Mouse (Mus musculus) stomach, postnatal 0 days (tissue): ENCODE data around the gene Fam126a. TPM values are rescaled to one million over a fixed set of nuclear protein-coding genes. Genes with fewer than 3 reads are reported as not detected.
A peak's percentile ranks its signal among the peaks of the same experiment; 100 is the strongest.
"Not testable (repeated sequence)": the region's sequence is repeated elsewhere in the genome, so short reads cannot be mapped to it uniquely, and the experiment has no call there.

Source experiments
- ATAC-seq: fragments of 200-750 bp; cut with Nextera tagmentation; 2 replicates; pipeline ENCODE4 v1.8.0; 2017; ENCODE audit not compliant: low FRiP score, low TSS enrichment
- DNase-seq: peaks from one replicate; pipeline ENCODE4 v3.0.0-alpha.2; 2016; ENCODE audit warnings: low spot score
- H3K27ac ChIP-seq: fragments of 300-500 bp; sonication (generic); replicated peaks from 2 replicates; pipeline ENCODE4 v1.5.1; 2014; ENCODE audit warnings: mild to moderate bottlenecking, control low read depth
- H3K27me3 ChIP-seq: fragments of 300-500 bp; sonication (generic); 2 replicates; pipeline ENCODE4 v1.6.1; 2014; ENCODE audit warnings: low read length; ENCODE audit not compliant: control insufficient read depth, insufficient read depth
- H3K36me3 ChIP-seq: fragments of 300-500 bp; sonication (generic); 2 replicates; pipeline ENCODE4 v1.6.1; 2014; ENCODE audit warnings: low read length, mixed read lengths; ENCODE audit not compliant: control insufficient read depth, insufficient read depth
- H3K4me1 ChIP-seq: fragments of 300-500 bp; sonication (generic); replicated peaks from 2 replicates; pipeline ENCODE4 v1.6.1; 2014; ENCODE audit warnings: antibody characterized with exemption; ENCODE audit not compliant: control insufficient read depth, insufficient read depth
- H3K4me2 ChIP-seq: fragments of 300-500 bp; sonication (generic); replicated peaks from 2 replicates; pipeline ENCODE4 v1.6.1; 2014; ENCODE audit warnings: low read depth, mild to moderate bottlenecking, control low read depth, moderate library complexity
- H3K4me3 ChIP-seq: fragments of 300-500 bp; sonication (generic); 2 replicates; pipeline ENCODE4 v1.5.1; 2014; ENCODE audit warnings: low read depth, low read length, control low read depth
- H3K9ac ChIP-seq: fragments of 300-500 bp; sonication (generic); 2 replicates; pipeline ENCODE4 v1.6.1; 2014; ENCODE audit warnings: mild to moderate bottlenecking, low read length, control low read depth, mixed read lengths
- H3K9me3 ChIP-seq: fragments of 300-500 bp; sonication (generic); 2 replicates; pipeline ENCODE4 v1.6.1; 2016; ENCODE audit warnings: low read length; ENCODE audit not compliant: control insufficient read depth
- CTCF ChIP-seq: IDR thresholded peaks from 2 replicates; pipeline ENCODE4 v1.5.1; 2016; ENCODE audit warnings: antibody characterized with exemption, low read depth, mild to moderate bottlenecking, moderate library complexity
- EP300 ChIP-seq: optimal IDR thresholded peaks from 2 replicates; pipeline ENCODE3; 2016; ENCODE audit warnings: antibody characterized with exemption
- WGBS: fragments of 180-500 bp; shearing (Covaris S2); extraction: QIAGEN DNeasy Blood & Tissue Kit; methylation state at CpG from one replicate; pipeline ENCODE4 v1.1.7; 2014; 5-methylcytosine and 5-hydroxymethylcytosine counted together
- polyA plus RNA-seq: library from polyadenylated mRNA; unstranded; fragments of >200 nt; fragmentation: Nextera tagmentation; extraction: Ambion mirVana; gene quantifications from 2 replicates; pipeline ENCODE4 v1.2.1, GENCODE M21; 2015

Gene Fam126a
- polyA plus RNA-seq, 1 experiment from 2014 or later, result 4.9 TPM

GRCm38 (mm10) chr5:23874457-23874856, 156.0 kb downstream of the Fam126a start:
- DNase-seq, result no peak
- no peak overlapping the region for H3K9ac ChIP-seq
- no peak overlapping the region for H3K27ac ChIP-seq
- no peaks in the 10 kb centered on the region for H3K9me3 ChIP-seq
- ATAC-seq, result 0 out of 2 replicates have a peak, but pooled peaks have one; percentile 38
- 45% methylated on average over 5 of the region's 5 CpGs for WGBS
- H3K4me2 ChIP-seq, result no peak overlapping the region
- H3K27me3 ChIP-seq, result no peaks in the 10 kb centered on the region
- H3K36me3 ChIP-seq, result no peaks in the 10 kb centered on the region
- H3K4me3 ChIP-seq, result no peak overlapping the region
- TF ChIP-seq EP300 (no peak), CTCF (no peak)
- H3K4me1 ChIP-seq, result no peaks in the 10 kb centered on the region

DNA sequence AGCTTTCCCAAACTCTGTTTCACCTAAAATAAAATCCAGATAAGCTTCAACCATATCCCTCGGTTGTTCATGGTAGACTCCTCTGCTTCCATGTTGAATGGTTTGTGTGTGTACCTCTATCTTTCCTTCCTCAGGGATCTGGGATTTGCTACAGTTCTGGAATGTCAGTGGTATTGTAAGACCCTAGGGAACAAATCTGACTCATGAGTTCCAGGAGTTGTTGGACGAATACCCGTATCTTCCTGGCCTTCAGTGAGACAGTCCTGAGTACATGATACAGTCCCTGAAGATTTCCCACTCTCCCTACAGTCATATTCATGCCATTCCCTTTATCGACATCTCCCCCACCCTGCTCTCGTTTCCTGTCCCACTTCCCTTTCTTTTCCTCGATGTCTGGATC, 157.9 kb downstream of the Fam126a start:
- 78% methylated on average over 6 of the region's 6 CpGs for WGBS
- no peaks in the 10 kb centered on the region for H3K36me3 ChIP-seq
- DNase-seq (no peak), ATAC-seq (no peak)
- H3K27me3 ChIP-seq, result no peaks in the 10 kb centered on the region
- no peaks in the 10 kb centered on the region for H3K9me3 ChIP-seq
- no peak overlapping the region for H3K4me2 ChIP-seq
- no peak overlapping the region for H3K4me3 ChIP-seq
- TF ChIP-seq EP300 (no peak), CTCF (no peak)
- H3K27ac ChIP-seq, result no peak overlapping the region
- no peaks in the 10 kb centered on the region for H3K4me1 ChIP-seq
- no peak overlapping the region for H3K9ac ChIP-seq

GRCm38 (mm10) chr5:23871323-23871722, 159.2 kb downstream of the Fam126a start:
- H3K36me3 ChIP-seq, H3K9ac ChIP-seq, H3K27ac ChIP-seq, DNase-seq, H3K27me3 ChIP-seq, H3K4me3 ChIP-seq, H3K9me3 ChIP-seq, ATAC-seq, H3K4me2 ChIP-seq, H3K4me1 ChIP-seq: not testable (repeated sequence)
- 74% methylated on average over 2 of the region's 2 CpGs for WGBS

DNA sequence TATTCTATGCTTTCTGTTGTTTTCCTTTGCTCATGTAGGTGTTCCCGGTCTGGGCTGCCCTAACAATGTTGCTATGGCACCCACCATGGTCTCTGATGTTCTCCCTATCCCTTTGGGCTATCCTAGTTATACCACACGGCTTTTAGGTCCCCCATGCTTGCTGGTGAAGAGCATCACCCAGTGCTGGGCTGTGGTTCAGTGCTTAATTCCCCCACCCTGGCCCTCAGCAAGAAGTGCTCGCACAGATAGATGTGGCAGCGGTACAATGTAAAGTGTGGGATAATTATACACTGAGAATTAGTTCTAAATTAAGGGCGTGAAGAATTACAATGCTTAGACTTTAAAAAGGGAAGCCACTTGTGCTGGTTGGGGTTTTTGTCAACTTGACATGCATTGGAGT, 164.5 kb downstream of the Fam126a start:
- TF ChIP-seq CTCF (no peak), EP300 (no peak)
- WGBS, result 90% methylated on average over 5 of the region's 5 CpGs
- ATAC-seq (no peak), DNase-seq (no peak)
- Histone ChIP-seq H3K27me3 (no peaks in the 10 kb centered on the region), H3K9ac (no peak overlapping the region), H3K36me3 (no peaks in the 10 kb centered on the region), H3K27ac (no peak overlapping the region), H3K4me2 (no peak overlapping the region), H3K9me3 (no peaks in the 10 kb centered on the region), H3K4me3 (no peak overlapping the region), H3K4me1 (no peaks in the 10 kb centered on the region)

Other genes with a start within 250 kb of the Fam126a start
- 13.5 and 13.8 TPM in 2 replicates for gene Pus7, start 247.0 kb downstream of the Fam126a start, polyA plus RNA-seq
- gene Rint1, start 243.0 kb downstream of the Fam126a start, polyA plus RNA-seq, result 28.9 and 30.0 TPM in 2 replicates
- 111 and 117 TPM in 2 replicates for gene Tomm7, start 186.5 kb downstream of the Fam126a start, polyA plus RNA-seq
- 23.4 and 23.6 TPM in 2 replicates for gene Klhl7, start 69.9 kb upstream of the Fam126a start, polyA plus RNA-seq
- 8.2 and 8.7 TPM in 2 replicates for gene Nupl2, start 134.3 kb upstream of the Fam126a start, polyA plus RNA-seq